8 mouse cellular contexts compared by ENCODE assay signal in the genomic region with DNA sequence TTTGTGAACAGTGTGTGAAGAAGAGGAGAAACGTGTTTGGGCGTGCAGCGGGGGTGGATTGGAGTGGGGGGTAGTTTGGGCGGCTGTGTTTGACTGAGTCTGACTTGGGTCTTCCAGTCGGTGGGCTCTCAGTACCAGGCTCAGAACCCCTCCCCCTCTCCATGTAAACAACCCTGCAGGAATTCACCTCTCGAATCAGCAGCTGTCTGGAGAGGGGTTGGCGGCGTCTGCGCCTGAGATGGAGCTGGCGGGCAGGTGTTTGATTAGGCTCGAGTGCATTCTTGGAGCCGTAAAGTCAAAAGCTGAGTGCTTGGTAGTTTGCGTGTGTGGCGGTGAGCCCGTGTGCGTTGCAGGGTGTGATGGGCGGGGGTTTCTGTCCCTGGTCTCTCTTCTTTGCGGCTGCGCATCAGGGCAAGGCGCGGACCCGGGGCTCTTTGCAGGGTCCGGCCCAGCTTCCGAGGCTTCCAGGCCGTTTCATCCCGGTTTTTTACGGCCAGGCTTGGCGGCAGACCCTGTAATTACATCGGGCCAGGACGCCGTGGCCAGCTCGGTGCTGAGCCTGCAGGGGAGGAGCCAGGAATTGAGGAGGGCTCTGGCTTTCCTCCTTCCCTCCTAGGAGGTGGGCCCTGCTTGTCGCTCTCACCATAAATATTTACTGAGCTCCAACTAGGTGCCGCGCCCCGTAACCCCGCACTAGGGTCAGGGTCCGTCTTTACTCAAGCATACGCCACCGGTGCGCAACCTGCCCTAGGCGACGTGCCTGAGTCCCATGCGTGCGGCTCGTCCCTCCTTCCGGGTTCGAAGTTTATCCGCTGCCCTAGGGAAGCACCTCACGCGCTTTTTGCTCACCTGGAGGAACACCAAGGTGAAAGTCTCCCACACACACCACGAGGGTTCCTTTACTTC. TPM values are rescaled to one million over a fixed set of nuclear protein-coding genes. Genes with fewer than 3 reads are reported as not detected.
DNase-seq lines count a peak whose midpoint lies in the region; ATAC-seq and TF ChIP-seq lines count a peak whose summit lies in the region.

A gene (minus strand): TSS at position 537 of the 906 bp plus-strand sequence.

- peak within 1 kb of the TSS; percentile 41; the same call in 1 of the 2 replicates for H3K27ac ChIP-seq in forebrain, embryonic 16.5 days (ENCODE audit: low read length)
- H3K27ac ChIP-seq in hindbrain, embryonic 14.5 days: no peak within 1 kb of the TSS; the same call in 1 of the 2 replicates
- peak within 1 kb of the TSS; percentile 62 for H3K27ac ChIP-seq in limb, embryonic 11.5 days (replicated peaks; ENCODE audit: low read depth, low read length)
- no peak within 1 kb of the TSS for H3K27ac ChIP-seq in midbrain, embryonic 12.5 days (replicated peaks)

- H3K4me1 ChIP-seq in forebrain, embryonic 16.5 days (replicated peaks; ENCODE audit: control insufficient read depth, insufficient read depth, low read length): peaks cover 36% of the 10 kb centered on the region
- H3K4me1 ChIP-seq in hindbrain, embryonic 14.5 days (replicated peaks; ENCODE audit: control insufficient read depth, insufficient read depth, low read length): peaks cover 28% of the 10 kb centered on the region
- H3K4me1 ChIP-seq in limb, embryonic 11.5 days (ENCODE audit: control insufficient read depth, insufficient read depth, low read length): peaks cover 44% of the 10 kb centered on the region
- H3K4me1 ChIP-seq in midbrain, embryonic 12.5 days: peaks cover 41% of the 10 kb centered on the region

- H3K4me2 ChIP-seq in forebrain, embryonic 16.5 days (ENCODE audit: low read length): peak within 1 kb of the TSS; percentile 98
- H3K4me2 ChIP-seq in hindbrain, embryonic 14.5 days (replicated peaks): peak within 1 kb of the TSS; percentile 95
- peak within 1 kb of the TSS; percentile 95 for H3K4me2 ChIP-seq in limb, embryonic 11.5 days (ENCODE audit: low read depth, severe bottlenecking)
- H3K4me2 ChIP-seq in midbrain, embryonic 12.5 days (replicated peaks): peak within 1 kb of the TSS; percentile 74

- peak within 1 kb of the TSS; percentile 63 for H3K9ac ChIP-seq in forebrain, embryonic 16.5 days (replicated peaks; ENCODE audit: low read depth, low read length)
- peak within 1 kb of the TSS; percentile 61 for H3K9ac ChIP-seq in hindbrain, embryonic 14.5 days
- peak within 1 kb of the TSS; percentile 65 for H3K9ac ChIP-seq in limb, embryonic 11.5 days (ENCODE audit: low read length)
- peak within 1 kb of the TSS; percentile 48 for H3K9ac ChIP-seq in midbrain, embryonic 12.5 days (replicated peaks)

- H3K27me3 ChIP-seq in forebrain, embryonic 16.5 days (replicated peaks; ENCODE audit: control insufficient read depth, insufficient read depth, low read length): peaks cover 2% of the 10 kb centered on the region; the same call in 1 of the 2 replicates
- peaks cover 29% of the 10 kb centered on the region for H3K27me3 ChIP-seq in hindbrain, embryonic 14.5 days (ENCODE audit: control insufficient read depth, insufficient read depth, low read length)
- 0 out of 2 replicates have a peak, but pooled peaks cover 6% of the 10 kb centered on the region for H3K27me3 ChIP-seq in limb, embryonic 11.5 days (ENCODE audit: control insufficient read depth, insufficient read depth, low read length)
- H3K27me3 ChIP-seq in midbrain, embryonic 12.5 days: peaks cover 70% of the 10 kb centered on the region

- peak within 1 kb of the TSS; percentile 56 for H3K4me3 ChIP-seq in forebrain, embryonic 16.5 days (replicated peaks; ENCODE audit: low read length)
- H3K4me3 ChIP-seq in hindbrain, embryonic 14.5 days (replicated peaks; ENCODE audit: low read length): peak within 1 kb of the TSS; percentile 46
- H3K4me3 ChIP-seq in limb, embryonic 11.5 days (ENCODE audit: low read depth, low read length): peak within 1 kb of the TSS; percentile 57
- peak within 1 kb of the TSS; percentile 45 for H3K4me3 ChIP-seq in midbrain, embryonic 12.5 days

- peak; percentile 36 for ATAC-seq in forebrain, embryonic 16.5 days
- ATAC-seq in hindbrain, embryonic 14.5 days (ENCODE audit: low FRiP score): peak; percentile 25; the same call in 1 of the 2 replicates
- peak; percentile 56 for ATAC-seq in limb, embryonic 11.5 days (ENCODE audit: insufficient number of reproducible peaks, low FRiP score, low TSS enrichment, low read depth)
- ATAC-seq in midbrain, embryonic 12.5 days (ENCODE audit: low FRiP score, low read depth): peak; percentile 13

- no peaks in the 10 kb centered on the region for H3K36me3 ChIP-seq in forebrain, embryonic 16.5 days (ENCODE audit: control insufficient read depth, insufficient read depth)
- no peaks in the 10 kb centered on the region for H3K36me3 ChIP-seq in hindbrain, embryonic 14.5 days (replicated peaks; ENCODE audit: control insufficient read depth, insufficient read depth)
- no peaks in the 10 kb centered on the region for H3K36me3 ChIP-seq in limb, embryonic 11.5 days (ENCODE audit: control insufficient read depth, insufficient read depth, low read length)
- no peaks in the 10 kb centered on the region for H3K36me3 ChIP-seq in midbrain, embryonic 12.5 days

- peak; percentile 59 for DNase-seq in layer of hippocampus, adult 11-12 months (ENCODE audit: low spot score)
- DNase-seq in layer of hippocampus, adult 9-10 months (ENCODE audit: low spot score): no peak
- peak; percentile 71 for DNase-seq in brain, embryonic 14.5 days (ENCODE audit: low read depth)
- peak; percentile 44 for DNase-seq in hindbrain, embryonic 14.5 days (ENCODE audit: low spot score)
- DNase-seq in limb, embryonic 11.5 days (ENCODE audit: low spot score): peak; percentile 74
- DNase-seq in testis, postnatal 10 days (ENCODE audit: low spot score): peak; percentile 71

- H3K9me3 ChIP-seq in forebrain, embryonic 16.5 days (ENCODE audit: control insufficient read depth, low read length): no peaks in the 10 kb centered on the region
- H3K9me3 ChIP-seq in hindbrain, embryonic 14.5 days (ENCODE audit: control insufficient read depth, low read length): no peaks in the 10 kb centered on the region
- no peaks in the 10 kb centered on the region for H3K9me3 ChIP-seq in limb, embryonic 11.5 days (ENCODE audit: control insufficient read depth, low read length)
- no peaks in the 10 kb centered on the region for H3K9me3 ChIP-seq in midbrain, embryonic 12.5 days

- TF ChIP-seq CTCF in brain, embryonic 14.5 days (IDR thresholded peaks at IDR 0.05; ENCODE audit: borderline replicate concordance, extremely low read depth, insufficient read depth, insufficient read length): no peak

- under 1% methylated on average over 52 of the region's 52 CpGs for WGBS in forebrain, embryonic 16.5 days
- under 1% methylated on average over 52 of the region's 52 CpGs for WGBS in hindbrain, embryonic 14.5 days
- under 1% methylated on average over 52 of the region's 52 CpGs for WGBS in limb, embryonic 11.5 days
- under 1% methylated on average over 52 of the region's 52 CpGs for WGBS in midbrain, embryonic 12.5 days

- TF ChIP-seq POLR2A in brain, embryonic 14.5 days (IDR thresholded peaks at IDR 0.05; ENCODE audit: borderline replicate concordance, extremely low read depth, insufficient read depth, insufficient read length, poor library complexity, severe bottlenecking): no peak

RNA-seq across cellular contexts. Expression of the gene that starts here (rescaled TPM):
- 11.2 and 12.0 TPM in 2 replicates for polyA plus RNA-seq in brain, embryonic 14.5 days (2012; rRNA removed)
- polyA plus RNA-seq in forebrain, embryonic 16.5 days (2015; fragmentation: Nextera tagmentation; extraction: Ambion mirVana): 8.3 and 9.5 TPM in 2 replicates
- polyA plus RNA-seq in hindbrain, embryonic 14.5 days (2014; fragmentation: Nextera tagmentation; extraction: Ambion mirVana): 9.4 and 10.8 TPM in 2 replicates
- 42.4 and 47.7 TPM in 2 replicates for polyA plus RNA-seq in limb, embryonic 11.5 days (2014; fragmentation: Nextera tagmentation; extraction: Ambion mirVana)
- polyA plus RNA-seq in midbrain, embryonic 12.5 days (2016; fragmentation: Nextera tagmentation; extraction: Ambion mirVana): 9.5 and 11.0 TPM in 2 replicates

Comparison
In these comparisons a context has a peak if more than half of its experiments do, and no peak if none do; other contexts are left out.
1. H3K27ac ChIP-seq: peak in forebrain, embryonic 16.5 days (single experiment) and limb, embryonic 11.5 days (single experiment); none in hindbrain, embryonic 14.5 days (single experiment) and midbrain, embryonic 12.5 days (single experiment).
2. Peak in every context shown above with its lines, with median percentiles within 50 percentile points of each other: ATAC-seq, H3K4me2 ChIP-seq, H3K4me3 ChIP-seq and H3K9ac ChIP-seq.